Mouse (Mus musculus) cerebellum, postnatal 25 days (tissue): ENCODE results near the gene Vasn.
"Not testable (repeated sequence)": the region's sequence is repeated elsewhere in the genome, so short reads cannot be mapped to it uniquely, and the experiment has no call there.

Experiments
- DNase-seq, 2 experiments: peaks; one replicate each; pipeline ENCODE4 v3.0.0; 2021; ENCODE audit warnings: mixed read lengths in 2 of 2

Vasn gene

DNA sequence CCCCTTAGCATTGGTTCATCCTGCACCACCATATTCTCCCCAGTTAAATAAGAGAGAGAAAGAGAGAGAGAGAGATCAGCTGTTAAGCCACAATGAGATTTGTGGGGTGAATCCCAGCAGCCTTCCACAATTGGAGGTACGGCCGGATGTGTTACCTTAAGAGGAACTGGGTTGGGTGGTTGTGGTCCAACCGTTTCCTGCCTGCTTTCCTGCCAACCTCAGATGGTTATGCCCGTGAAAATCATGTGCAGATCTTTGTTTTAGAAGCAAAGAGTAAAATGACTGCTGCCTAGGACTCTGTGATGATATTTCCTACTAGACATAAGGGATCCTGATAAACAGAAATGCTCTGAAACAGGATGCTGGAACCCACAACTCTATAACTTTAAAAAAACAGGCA is 34.4 kb downstream of the Vasn start:
- no peak for DNase-seq

DNA sequence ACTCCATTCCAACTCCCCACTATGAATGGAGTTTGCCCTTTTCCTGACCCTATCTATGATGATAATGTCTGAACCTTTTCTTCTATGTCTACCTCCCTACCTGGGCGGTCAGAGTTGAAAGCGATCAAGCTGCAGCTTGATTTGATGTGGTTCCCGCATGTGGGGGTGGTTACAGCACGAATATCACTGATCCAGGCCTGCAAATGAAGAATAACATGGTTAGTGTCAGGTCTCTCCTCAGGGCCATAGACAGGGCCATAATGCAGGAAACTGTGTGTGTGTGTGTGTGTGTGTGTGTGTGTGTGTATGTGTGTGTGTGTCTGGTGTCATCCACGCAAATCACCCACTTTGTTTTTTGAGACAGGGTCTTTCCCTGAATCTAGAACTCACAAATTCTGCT is 37.1 kb downstream of the Vasn start:
- DNase-seq: no peak

DNA sequence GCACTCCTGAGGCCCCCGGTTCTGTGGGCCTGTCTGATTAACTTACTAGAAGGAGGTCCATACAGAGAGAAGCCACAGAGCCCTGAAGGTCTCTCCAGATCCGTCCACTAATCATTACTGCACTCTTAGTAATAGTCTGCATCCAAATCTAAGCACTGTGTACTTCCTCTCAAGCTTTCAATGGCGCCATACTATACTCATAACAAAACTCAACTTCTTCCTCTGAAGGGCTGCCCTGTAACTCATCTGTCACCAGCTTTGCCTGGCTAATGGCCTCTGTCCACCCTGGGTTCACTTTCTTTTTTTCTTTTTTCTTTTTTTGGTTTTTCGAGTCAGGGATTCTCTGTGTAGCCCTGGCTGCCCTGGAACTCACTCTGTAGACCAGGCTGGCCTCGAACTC is 38.3 kb downstream of the Vasn start:
- no peak for DNase-seq

DNA sequence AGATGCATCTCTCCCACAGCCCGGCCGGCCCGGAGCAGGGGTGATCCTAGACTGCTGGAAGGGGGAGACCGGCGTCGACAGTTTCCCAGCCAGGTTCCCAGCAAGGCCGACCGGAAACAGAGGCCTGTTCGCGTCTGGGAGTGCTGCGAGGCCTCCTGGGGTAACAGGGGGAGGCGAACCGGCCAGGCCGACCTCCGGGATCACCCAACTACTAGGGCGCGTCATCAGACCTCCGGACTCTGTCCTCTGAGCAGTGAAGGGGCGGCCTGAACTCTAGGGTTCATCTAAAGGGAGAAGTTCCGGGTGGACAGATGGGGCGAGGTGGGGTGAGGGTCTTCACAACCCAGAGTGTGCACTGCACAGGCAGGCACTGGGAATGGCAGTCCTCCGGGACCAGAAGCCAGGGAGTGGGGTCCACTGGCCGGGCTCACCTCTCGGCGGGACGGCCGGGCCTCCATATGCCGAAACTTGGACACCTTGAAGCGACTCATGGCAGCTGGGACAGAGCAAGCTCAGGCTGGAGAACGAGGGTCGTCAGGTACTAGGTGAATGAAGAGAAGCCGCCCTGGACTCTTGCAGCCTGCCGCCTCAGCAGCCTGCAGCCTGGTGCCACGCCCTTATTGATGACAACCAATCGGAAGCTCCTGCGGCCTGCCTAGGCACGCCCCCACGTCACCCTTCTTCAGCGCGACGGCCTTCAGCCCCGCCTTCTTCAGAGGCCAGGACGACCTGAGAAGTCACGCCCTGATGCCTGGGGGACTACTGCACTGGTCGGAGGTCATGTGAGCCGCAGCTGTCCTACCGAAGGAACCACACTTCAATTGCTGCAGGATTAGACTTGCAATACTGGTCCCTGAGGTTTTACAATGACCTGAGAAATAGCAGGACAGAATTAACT is 39.6 kb downstream of the Vasn start, which contains the start of gene Coro7:
TSS of gene Coro7 (minus strand) at position 657 of the 898 bp plus-strand sequence.
- peak; percentile 89 to 94 for DNase-seq

DNA sequence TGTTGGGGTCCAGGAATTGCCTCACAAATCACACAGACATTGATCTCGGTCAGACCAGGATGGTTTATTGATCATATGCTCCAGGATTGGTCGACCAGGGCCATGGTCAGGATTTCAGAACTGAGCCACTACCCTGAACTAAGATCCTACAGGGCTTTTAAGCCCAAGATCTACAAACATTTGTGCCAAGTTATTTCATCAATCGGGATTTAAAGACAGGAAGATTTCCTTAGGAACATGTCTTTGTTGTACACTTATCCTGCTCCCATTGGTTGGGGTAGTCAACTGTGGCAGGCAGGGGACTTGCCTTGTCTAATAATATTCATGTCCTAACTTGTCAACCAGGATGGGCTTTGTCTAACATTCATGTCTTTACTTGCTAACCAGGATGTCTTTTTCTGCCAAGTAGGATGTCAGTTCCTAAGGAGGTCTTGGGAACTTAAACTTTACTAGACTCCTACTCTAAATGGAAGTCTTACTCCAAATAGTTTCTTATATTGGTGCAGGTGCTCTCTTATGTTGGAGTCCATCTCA is 41.2 kb downstream of the Vasn start:
- not testable (repeated sequence) for DNase-seq

DNA sequence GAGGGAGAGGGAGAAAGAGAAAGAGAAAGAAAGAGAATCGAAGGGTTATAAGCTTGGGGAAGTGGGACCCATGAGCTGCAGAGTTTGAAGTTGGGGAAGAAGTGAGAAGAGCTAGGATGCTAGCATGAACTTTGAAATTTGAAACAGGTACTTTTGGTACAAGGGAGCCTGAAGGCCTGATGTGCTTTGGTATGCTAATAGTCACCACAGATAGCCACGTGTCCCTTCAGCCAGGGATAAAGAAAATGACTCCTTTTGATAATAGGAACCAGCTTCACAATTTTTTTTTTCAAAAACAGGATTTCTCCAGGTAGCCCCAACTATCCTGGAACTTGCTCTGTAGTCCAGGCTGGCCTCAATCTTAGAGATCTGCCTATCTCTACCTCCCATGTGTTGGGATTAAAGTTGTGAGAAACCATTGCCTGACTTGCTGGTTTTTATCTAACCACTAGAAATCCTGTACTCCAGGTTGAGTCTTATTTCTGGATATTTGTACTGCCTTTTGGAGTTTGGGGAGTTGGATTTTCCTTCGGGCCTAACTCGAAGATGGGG is 43.0 kb downstream of the Vasn start:
- DNase-seq: no peak

DNA sequence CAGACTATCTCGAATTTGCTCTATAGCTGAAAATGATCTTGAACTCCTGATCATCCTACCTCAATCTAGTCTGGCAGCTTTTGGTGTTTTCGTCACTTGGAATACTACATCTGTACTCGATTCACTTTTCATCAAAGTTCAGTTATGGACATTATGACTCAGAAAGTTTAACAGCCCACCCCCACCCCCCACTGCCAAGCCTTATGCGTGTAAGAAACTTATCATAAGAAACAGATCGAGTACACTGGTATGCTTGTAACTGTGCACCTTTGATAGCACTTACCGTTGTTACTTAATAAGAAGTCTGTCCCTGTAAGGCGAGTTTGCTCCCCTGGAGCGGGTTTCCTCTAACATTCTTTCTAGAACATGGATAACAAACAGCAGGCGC is 43.4 kb downstream of the Vasn start:
- no peak for DNase-seq

DNA sequence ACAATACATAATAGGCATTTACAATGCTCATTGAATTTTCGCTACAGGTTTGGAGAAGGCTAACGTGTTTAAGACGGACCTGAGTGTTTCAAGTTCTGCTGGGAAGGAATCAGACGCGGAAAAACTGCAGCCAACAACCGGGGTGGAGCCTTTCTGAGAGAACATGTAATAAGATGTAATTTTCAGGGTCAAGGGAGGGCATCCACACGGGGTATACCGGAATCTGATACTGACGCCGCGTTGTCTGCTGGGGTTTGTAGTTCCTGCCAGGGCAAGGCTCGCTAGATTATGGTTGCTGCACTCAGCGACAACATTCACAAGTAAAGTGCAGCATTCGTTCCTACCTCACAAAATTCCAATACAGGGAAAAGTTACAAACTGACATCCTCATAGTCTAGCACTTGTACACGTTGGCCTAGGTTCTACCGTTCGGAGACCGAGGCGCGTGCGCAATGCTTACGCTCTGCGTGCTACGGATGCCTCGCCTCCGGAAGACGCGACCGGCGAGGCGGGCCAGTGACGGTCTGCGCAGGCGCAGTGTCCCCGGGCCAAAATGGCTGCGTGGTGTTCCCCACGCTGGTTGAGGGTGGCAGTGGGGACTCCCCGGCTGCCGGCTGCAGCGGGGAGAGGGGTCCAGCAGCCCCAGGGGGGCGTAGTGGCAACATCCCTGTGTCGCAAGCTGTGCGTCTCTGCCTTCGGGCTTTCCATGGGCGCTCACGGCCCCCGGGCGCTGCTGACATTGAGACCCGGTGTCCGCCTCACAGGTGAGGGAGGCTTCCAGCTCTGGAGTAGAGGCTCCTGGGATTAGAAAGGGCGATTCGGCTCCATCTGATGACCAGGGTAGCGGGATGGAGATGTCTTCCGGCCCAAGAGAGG is 44.1 kb downstream of the Vasn start:
- DNase-seq: peak; percentile 99

DNA sequence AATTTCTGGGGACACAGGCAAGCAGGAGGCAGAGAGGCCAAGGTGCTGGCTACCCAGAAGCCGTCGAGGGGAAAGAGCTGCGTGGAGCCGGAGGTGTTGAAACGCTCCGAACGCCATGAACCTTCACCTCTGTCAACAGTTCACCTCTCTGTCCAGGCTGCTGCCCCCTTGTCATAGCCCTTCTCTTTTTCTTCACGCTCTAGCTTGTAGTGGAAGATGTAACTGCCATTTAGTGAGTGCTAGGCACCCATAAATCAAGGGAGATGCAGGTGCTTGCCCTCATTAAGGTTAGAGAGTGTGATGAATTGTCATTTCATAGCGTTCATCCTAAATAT is 44.7 kb downstream of the Vasn start:
- no peak for DNase-seq

DNA sequence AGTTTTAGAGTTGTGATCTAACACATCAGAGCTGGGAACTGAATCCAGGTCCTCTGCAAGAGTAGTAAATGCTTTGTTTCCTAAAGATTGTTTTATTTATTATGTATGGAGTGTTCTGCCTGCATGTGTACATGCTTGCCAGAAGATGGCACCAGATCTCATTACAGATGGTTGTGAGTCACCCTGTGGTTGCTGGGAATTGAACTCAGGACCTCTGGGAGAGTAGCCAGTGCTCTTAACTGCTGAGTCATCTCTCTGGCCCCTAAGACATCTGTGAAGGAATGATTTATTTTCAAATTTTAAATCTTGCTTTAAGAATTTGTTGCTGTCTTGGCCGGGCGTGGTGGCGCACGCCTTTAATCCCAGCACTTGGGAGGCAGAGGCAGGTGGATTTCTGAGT is 49.6 kb downstream of the Vasn start:
- not testable (repeated sequence) for DNase-seq
